ENCODE assay signal across 8 mouse cellular contexts in genomic region chrX:103991702-103992101, GRCm38 (mm10). TPM values are rescaled to one million over a fixed set of nuclear protein-coding genes. Genes with fewer than 3 reads are reported as not detected.
DNase-seq lines count a peak whose midpoint lies in the region.

No protein-coding gene starts in this region.

- intact Hi-C loops in gastrocnemius, postnatal 36 days (cut with DNase I), result no loop called here

- DNase-seq in gastrocnemius, postnatal 10 days, result peak; percentile 4
- DNase-seq in gastrocnemius, postnatal 36 days, result no peak
- DNase-seq in ovary, postnatal 36 days (ENCODE audit: low spot score), result peak; percentile 19
- DNase-seq in ovary, adult 18-20 months (ENCODE audit: low spot score), result no peak
- peak; percentile 52 to 70 for DNase-seq in kidney, postnatal 4 days
- no peak for DNase-seq in layer of hippocampus, postnatal 25 days (ENCODE audit: extremely low spot score in 1 of 2, low spot score in 1 of 2)
- DNase-seq in left cerebral cortex, adult 9 months (ENCODE audit: low spot score in 2 of 2), result no peak
- no peak for DNase-seq in spleen, postnatal 4 days (ENCODE audit: low spot score in 2 of 2)

RNA-seq across cellular contexts. Expression of gene Rlim, which starts 10.6 kb away (rescaled TPM):
- total RNA-seq in gastrocnemius, postnatal 10 days (2021), result 10 to 100 TPM; 26.6 to 29.0 TPM
- total RNA-seq in gastrocnemius, postnatal 36 days (2021), result 10 to 100 TPM; 12.6 to 17.7 TPM
- total RNA-seq in layer of hippocampus, postnatal 25 days (2021), result 10 to 100 TPM; 47.4 to 53.2 TPM

Comparison
In these comparisons a context has a peak if more than half of its experiments do, and no peak if none do; other contexts are left out.
1. DNase-seq: peak in gastrocnemius, postnatal 10 days (single experiment), ovary, postnatal 36 days (single experiment) and kidney, postnatal 4 days (2 of 2); none in gastrocnemius, postnatal 36 days (0 of 2), ovary, adult 18-20 months (single experiment), layer of hippocampus, postnatal 25 days (0 of 2), left cerebral cortex, adult 9 months (0 of 2) and spleen, postnatal 4 days (0 of 2).